In the genomic region with DNA sequence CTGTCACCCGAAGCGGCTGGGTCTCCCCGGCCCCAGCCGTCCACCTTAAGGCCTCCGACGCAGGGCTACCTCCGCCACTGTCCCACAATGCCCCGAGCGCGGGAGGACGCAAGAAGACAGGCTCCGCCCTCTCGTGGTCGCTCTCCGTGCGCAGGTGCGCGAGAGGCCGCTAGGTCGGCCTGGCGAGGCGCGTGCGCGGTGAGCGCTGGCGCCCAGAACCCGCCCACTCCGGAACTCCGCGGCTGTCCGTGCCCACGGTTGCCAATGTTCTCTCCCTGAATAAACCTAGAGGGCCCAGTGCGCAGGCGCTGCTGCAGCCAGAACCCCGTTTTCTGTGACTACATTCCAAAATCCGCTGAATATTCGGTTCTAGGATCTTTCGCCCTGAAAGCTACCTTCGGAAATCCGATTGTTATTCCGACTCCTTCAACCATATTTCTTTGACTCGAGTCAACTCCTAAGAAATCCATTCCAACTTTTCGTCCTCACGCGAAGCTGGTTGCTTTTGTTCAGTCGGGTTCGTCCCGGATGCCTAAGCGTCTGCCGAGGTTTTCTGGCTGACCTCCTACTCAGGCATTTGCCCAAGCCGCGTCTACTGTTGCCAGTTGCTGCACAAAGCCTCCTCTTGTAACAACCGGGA, we compare ENCODE assay signal across 8 mouse cellular contexts. TPM values are rescaled to one million over a fixed set of nuclear protein-coding genes. Genes with fewer than 3 reads are reported as not detected.
DNase-seq lines count a peak whose midpoint lies in the region; ATAC-seq and TF ChIP-seq lines count a peak whose summit lies in the region.

A gene (minus strand): TSS at position 108 of the 640 bp plus-strand sequence.

- peak within 1 kb of the TSS; percentile 94 for H3K9ac ChIP-seq in embryonic facial prominence, embryonic 13.5 days
- peak within 1 kb of the TSS; percentile 93 for H3K9ac ChIP-seq in limb, embryonic 12.5 days (replicated peaks)
- H3K9ac ChIP-seq in midbrain, embryonic 15.5 days, result peak within 1 kb of the TSS; percentile 74

- peak within 1 kb of the TSS; percentile 97 for H3K27ac ChIP-seq in embryonic facial prominence, embryonic 13.5 days
- peak within 1 kb of the TSS; percentile 96 for H3K27ac ChIP-seq in kidney, adult 2 months (ENCODE audit: insufficient read depth, low read depth, low read length)
- peak within 1 kb of the TSS; percentile 97 for H3K27ac ChIP-seq in limb, embryonic 12.5 days
- H3K27ac ChIP-seq in midbrain, embryonic 15.5 days, result peak within 1 kb of the TSS; percentile 94
- H3K27ac ChIP-seq in spleen, adult 2 months (ENCODE audit: insufficient read depth, low read length), result peak within 1 kb of the TSS; percentile 95

- H3K4me3 ChIP-seq in embryonic facial prominence, embryonic 13.5 days, result peak within 1 kb of the TSS; percentile 83
- peak within 1 kb of the TSS; percentile 88 for H3K4me3 ChIP-seq in kidney, adult 2 months (ENCODE audit: insufficient read depth, low read depth, low read length)
- H3K4me3 ChIP-seq in limb, embryonic 12.5 days (replicated peaks), result peak within 1 kb of the TSS; percentile 83
- peak within 1 kb of the TSS; percentile 73 for H3K4me3 ChIP-seq in midbrain, embryonic 15.5 days
- peak within 1 kb of the TSS; percentile 79 for H3K4me3 ChIP-seq in spleen, adult 2 months (ENCODE audit: extremely low read depth, insufficient read depth, insufficient read length)

- no peaks in the 10 kb centered on the region for H3K9me3 ChIP-seq in embryonic facial prominence, embryonic 13.5 days
- H3K9me3 ChIP-seq in limb, embryonic 12.5 days, result no peaks in the 10 kb centered on the region
- H3K9me3 ChIP-seq in midbrain, embryonic 15.5 days, result no peaks in the 10 kb centered on the region

- peaks cover 43% of the 10 kb centered on the region for H3K4me1 ChIP-seq in embryonic facial prominence, embryonic 13.5 days
- H3K4me1 ChIP-seq in kidney, adult 2 months (ENCODE audit: control insufficient read depth, insufficient read depth, low read length), result peaks cover 24% of the 10 kb centered on the region
- H3K4me1 ChIP-seq in limb, embryonic 12.5 days (replicated peaks), result peaks cover 40% of the 10 kb centered on the region
- H3K4me1 ChIP-seq in midbrain, embryonic 15.5 days, result peaks cover 44% of the 10 kb centered on the region
- H3K4me1 ChIP-seq in spleen, adult 2 months (ENCODE audit: control insufficient read depth, insufficient read depth, insufficient read length), result peaks cover 27% of the 10 kb centered on the region; the same call in 1 of the 2 replicates

- H3K36me3 ChIP-seq in embryonic facial prominence, embryonic 13.5 days, result peaks cover 17% of the 10 kb centered on the region
- no peaks in the 10 kb centered on the region for H3K36me3 ChIP-seq in kidney, adult 2 months (ENCODE audit: control insufficient read depth, insufficient read depth, low read length)
- peaks cover 16% of the 10 kb centered on the region for H3K36me3 ChIP-seq in limb, embryonic 12.5 days
- 0 out of 2 replicates have a peak, but pooled peaks cover 10% of the 10 kb centered on the region for H3K36me3 ChIP-seq in midbrain, embryonic 15.5 days (replicated peaks)
- H3K36me3 ChIP-seq in spleen, adult 2 months (ENCODE audit: control insufficient read depth, insufficient read depth, low read length), result peaks cover 2% of the 10 kb centered on the region; the same call in 1 of the 2 replicates

- peak within 1 kb of the TSS; percentile 78 for H3K4me2 ChIP-seq in embryonic facial prominence, embryonic 13.5 days
- peak within 1 kb of the TSS; percentile 99 for H3K4me2 ChIP-seq in limb, embryonic 12.5 days
- peak within 1 kb of the TSS; percentile 96 for H3K4me2 ChIP-seq in midbrain, embryonic 15.5 days

- under 1% methylated on average over 54 of the region's 54 CpGs for WGBS in embryonic facial prominence, embryonic 13.5 days
- under 1% methylated on average over 54 of the region's 54 CpGs for WGBS in kidney, adult 2 months
- under 1% methylated on average over 54 of the region's 54 CpGs for WGBS in limb, embryonic 12.5 days
- WGBS in midbrain, embryonic 15.5 days, result under 1% methylated on average over 54 of the region's 54 CpGs
- under 1% methylated on average over 54 of the region's 54 CpGs for WGBS in spleen, adult 2 months

- ATAC-seq in embryonic facial prominence, embryonic 13.5 days (ENCODE audit: insufficient number of reproducible peaks, insufficient read depth, low FRiP score, low TSS enrichment, low read depth), result peak; percentile 97
- peak; percentile 97 for ATAC-seq in limb, embryonic 12.5 days (ENCODE audit: insufficient number of reproducible peaks, insufficient read depth, low FRiP score, low TSS enrichment, low read depth)
- peak; percentile 97 for ATAC-seq in midbrain, embryonic 15.5 days (replicated peaks)

- peak; percentile 98 for DNase-seq in 3134 (ENCODE audit: extremely low read depth, insufficient read length, low spot score)
- peak; percentile 98 for DNase-seq in adrenal gland, postnatal 36 days
- peak; percentile 96 to 99 for DNase-seq in heart, adult 18-20 months
- DNase-seq in kidney, adult 2 months, result peak; percentile 98
- peak; percentile 95 to 97 for DNase-seq in spleen, adult 2 months (ENCODE audit: low read depth in 1 of 2, low spot score in 2 of 2)

- TF ChIP-seq CTCF in kidney, adult 2 months (conservative IDR thresholded peaks at IDR 0.05; ENCODE audit: insufficient read depth, insufficient read length, low read depth, low read length), result 0 out of 2 replicates have a peak, but pooled peaks have one; percentile 27
- TF ChIP-seq CTCF in spleen, adult 2 months (IDR thresholded peaks at IDR 0.05; ENCODE audit: extremely low read depth, insufficient read depth, insufficient read length, insufficient replicate concordance), result peak; percentile 22; the same call in 1 of the 2 replicates

- peak; percentile 72 for TF ChIP-seq POLR2A in kidney, adult 2 months (IDR thresholded peaks at IDR 0.05; ENCODE audit: low read depth, low read length)
- peak; percentile 83 for TF ChIP-seq POLR2A in spleen, adult 2 months (IDR thresholded peaks at IDR 0.05; ENCODE audit: low read depth, low read length)

- no peaks in the 10 kb centered on the region for H3K27me3 ChIP-seq in embryonic facial prominence, embryonic 13.5 days
- no peaks in the 10 kb centered on the region for H3K27me3 ChIP-seq in kidney, adult 2 months (replicated peaks; ENCODE audit: control insufficient read depth, insufficient read depth, low read length)
- no peaks in the 10 kb centered on the region for H3K27me3 ChIP-seq in limb, embryonic 12.5 days
- H3K27me3 ChIP-seq in midbrain, embryonic 15.5 days (replicated peaks), result no peaks in the 10 kb centered on the region
- no peaks in the 10 kb centered on the region for H3K27me3 ChIP-seq in spleen, adult 2 months (ENCODE audit: control insufficient read depth, insufficient read depth, low read length)

RNA-seq across cellular contexts. Expression of the gene that starts here (rescaled TPM):
- 10 to 100 TPM; 82.6 to 89.5 TPM for total RNA-seq in adrenal gland, postnatal 36 days (2021)
- polyA plus RNA-seq in embryonic facial prominence, embryonic 13.5 days (2015; fragmentation: Nextera tagmentation; extraction: Ambion mirVana), result 10.5 and 14.1 TPM in 2 replicates
- total RNA-seq in heart, adult 18-20 months (2021), result 10 to 100 TPM; 69.2 to 70.4 TPM
- polyA plus RNA-seq in kidney, adult 2 months (2012; rRNA removed), result 103 and 109 TPM in 2 replicates
- polyA plus RNA-seq in limb, embryonic 12.5 days (2016; fragmentation: Nextera tagmentation; extraction: Ambion mirVana), result 10.6 and 14.8 TPM in 2 replicates
- polyA plus RNA-seq in midbrain, embryonic 15.5 days (2015; fragmentation: Nextera tagmentation; extraction: Ambion mirVana), result 10.5 TPM in 2 replicates
- polyA plus RNA-seq in spleen, adult 2 months (2012; rRNA removed), result 136 and 159 TPM in 2 replicates

Comparison
In these comparisons a context has a peak if more than half of its experiments do, and no peak if none do; other contexts are left out.
1. Peak in every context shown above with its lines: DNase-seq, ATAC-seq, H3K4me3 ChIP-seq and H3K27ac ChIP-seq.